Mouse (Mus musculus): ENCODE results near the gene Lsp1.

GRCm38 (mm10) chr7:142449038-142449617 lies 11.5 kb upstream of the Lsp1 start:
- TF ChIP-seq CTCF (conservative IDR thresholded peaks at IDR 0.05; ENCODE audit: low read length) (no peak), NANOG (IDR thresholded peaks at IDR 0.05; ENCODE audit: borderline replicate concordance, low read length) (no peak)

All from E14TG2a.4 (cell line).